ENCODE assay signal across 17 mouse cellular contexts in genomic region chr19:28234676-28235075, GRCm38 (mm10).
"Had no signal": no experiment of that assay in that cellular context is flagged by ENCODE, and none has a peak within 500 bp of the region (broad histone marks: within the 10 kb centered on the region; RNA-seq: fewer than 3 reads in every experiment).

No protein-coding gene starts in this region.

- H3K27ac ChIP-seq: midbrain, embryonic 10.5 days; midbrain, embryonic 12.5 days; neural tube, embryonic 13.5 days; neural tube, embryonic 15.5 days had no signal

- H3K4me3 ChIP-seq: midbrain, embryonic 10.5 days; midbrain, embryonic 12.5 days; myocyte; neural tube, embryonic 13.5 days; neural tube, embryonic 15.5 days had no signal

- ATAC-seq: midbrain, embryonic 16.5 days had no signal

- H3K9ac ChIP-seq: lung, embryonic 14.5 days; midbrain, embryonic 12.5 days; neural tube, embryonic 13.5 days; neural tube, embryonic 15.5 days had no signal

- H3K4me2 ChIP-seq: lung, embryonic 14.5 days; midbrain, embryonic 12.5 days; neural tube, embryonic 13.5 days; neural tube, embryonic 15.5 days had no signal

- DNase-seq: lung, embryonic 14.5 days; lung, postnatal 10 days; lung, postnatal 4 days; midbrain, embryonic 14.5 days; retina, postnatal 1 day; right cerebral cortex, adult 18-20 months; right cerebral cortex, postnatal 4 days; spleen, adult 18-20 months; thymus, adult 18-20 months; thymus, postnatal 14 days; thymus, postnatal 36 days had no signal

- H3K4me1 ChIP-seq: midbrain, embryonic 10.5 days; midbrain, embryonic 12.5 days; neural tube, embryonic 13.5 days; neural tube, embryonic 15.5 days had no signal

- H3K9me3 ChIP-seq: midbrain, embryonic 10.5 days; midbrain, embryonic 12.5 days; neural tube, embryonic 13.5 days; neural tube, embryonic 15.5 days had no signal

- H3K27me3 ChIP-seq: midbrain, embryonic 12.5 days; neural tube, embryonic 13.5 days; neural tube, embryonic 15.5 days had no signal

- H3K36me3 ChIP-seq: midbrain, embryonic 10.5 days; midbrain, embryonic 12.5 days; neural tube, embryonic 13.5 days; neural tube, embryonic 15.5 days had no signal
